Mouse (Mus musculus): Measurements from ENCODE around the gene Rere.
A peak's percentile ranks its signal among the peaks of the same experiment; 100 is the strongest.
"Not testable (repeated sequence)": the region's sequence is repeated elsewhere in the genome, so short reads cannot be mapped to it uniquely, and the experiment has no call there.

The Rere gene

DNA sequence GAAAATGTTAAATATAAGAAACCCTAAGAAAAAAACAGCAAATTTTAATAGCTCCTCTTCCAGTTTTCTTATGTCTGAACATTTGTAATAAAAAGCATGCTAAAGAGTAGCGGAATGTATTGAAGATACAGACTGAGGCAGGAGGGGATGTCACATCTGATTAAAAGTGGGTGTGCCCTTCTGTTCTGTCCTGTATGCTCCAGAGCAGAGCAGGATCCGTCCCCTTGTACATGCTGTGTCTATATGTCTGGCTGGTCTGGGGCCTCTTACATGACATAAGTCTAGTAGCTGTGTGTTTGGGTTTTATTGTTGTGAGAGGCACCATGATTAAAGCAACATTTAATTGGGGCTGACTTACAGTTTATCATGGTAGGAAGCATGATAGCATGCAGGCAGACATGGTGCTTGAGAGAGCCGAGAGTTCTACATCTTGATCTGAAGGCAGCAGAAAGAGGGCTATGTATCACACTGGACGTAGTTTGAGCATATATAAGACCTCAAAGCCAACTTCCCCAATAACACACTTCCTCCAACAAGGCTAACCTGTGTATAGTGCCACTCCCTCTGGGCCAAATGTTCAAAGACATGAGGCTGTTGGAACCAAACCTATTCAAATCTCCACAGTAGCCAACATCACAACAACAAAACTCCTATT, 189.4 kb downstream of the Rere start:
- no peak for DNase-seq

DNA sequence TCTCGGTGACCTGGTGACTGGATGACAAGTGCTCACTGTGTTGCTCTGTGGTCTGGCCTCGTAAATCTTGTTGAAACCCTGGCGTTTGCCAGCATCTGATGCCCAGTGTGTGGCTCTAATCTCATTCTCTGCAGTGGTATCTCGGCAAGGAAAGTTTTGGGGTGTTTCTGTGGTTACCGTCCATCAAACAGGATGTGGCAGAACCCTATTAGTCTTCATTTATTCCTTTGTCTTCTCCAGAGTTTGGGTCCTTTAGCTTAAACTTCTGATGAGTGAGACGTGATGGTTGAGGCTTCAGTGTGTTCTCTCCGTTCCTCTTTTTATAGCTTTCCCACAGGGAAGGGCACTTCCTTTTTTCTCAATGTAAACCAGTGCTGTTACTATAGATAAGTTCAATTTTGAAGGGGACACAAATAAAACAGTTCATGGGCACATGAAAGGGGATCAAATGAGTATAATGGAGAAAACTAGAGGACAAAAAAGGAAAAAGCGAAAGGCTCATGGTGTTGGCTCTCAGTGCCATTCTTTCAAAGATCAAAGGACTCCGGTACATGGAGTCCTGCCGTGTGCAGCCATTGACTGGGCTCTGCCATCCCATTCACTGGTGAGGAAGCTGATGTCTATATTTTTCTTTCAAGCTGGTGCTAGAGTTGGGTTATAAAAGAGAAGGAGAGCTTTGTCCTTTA, 191.4 kb downstream of the Rere start:
- DNase-seq, result no peak

DNA sequence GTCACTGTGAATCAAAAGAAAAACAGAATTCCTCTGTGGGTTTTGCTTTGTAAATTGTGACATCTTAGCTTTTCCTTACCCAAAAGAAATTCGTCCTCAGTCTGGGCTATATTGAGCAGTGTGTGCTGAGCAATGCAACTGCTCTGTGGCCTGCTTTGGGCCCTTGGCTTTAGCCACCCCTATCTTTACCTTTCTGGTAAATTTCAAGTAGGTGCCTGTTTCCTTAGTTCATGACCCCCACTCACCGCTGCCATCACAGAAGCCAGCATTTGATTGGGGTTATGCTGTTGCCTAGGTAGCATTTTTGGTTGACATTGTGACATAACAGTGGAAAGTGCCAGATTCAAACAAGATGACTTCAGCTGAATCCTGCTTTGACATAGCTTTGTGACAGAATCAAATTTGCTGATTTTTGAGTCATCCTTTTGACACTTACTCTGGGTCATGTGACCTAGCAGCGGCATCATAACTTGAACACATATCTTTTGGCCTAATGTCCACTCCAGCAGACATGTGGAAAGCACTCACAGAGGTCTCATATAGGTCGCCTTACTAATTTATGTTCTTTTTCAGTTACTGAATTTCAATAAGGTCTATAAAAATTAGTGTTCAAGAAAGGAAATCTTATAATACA, 192.1 kb downstream of the Rere start:
- DNase-seq, result no peak

DNA sequence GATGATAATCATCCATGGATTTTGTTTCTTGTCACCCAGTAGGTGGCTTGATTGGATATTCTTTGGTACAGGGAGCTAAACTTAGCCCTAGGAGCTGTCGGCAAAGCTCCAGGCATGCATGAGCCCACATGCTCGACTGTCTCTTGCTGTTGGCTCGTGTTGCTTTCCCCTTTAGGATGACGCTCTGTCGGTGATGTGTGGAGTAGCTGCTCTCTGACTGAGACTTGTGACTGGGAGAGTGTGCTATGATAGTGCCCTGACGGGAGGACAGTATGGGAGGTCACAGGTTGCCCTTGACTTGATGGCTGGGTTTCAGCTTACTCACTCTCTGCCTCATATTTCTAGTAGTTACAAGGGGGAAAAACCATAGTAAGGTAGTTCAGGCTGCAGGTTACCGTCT, 192.6 kb downstream of the Rere start:
- no peak for DNase-seq

DNA sequence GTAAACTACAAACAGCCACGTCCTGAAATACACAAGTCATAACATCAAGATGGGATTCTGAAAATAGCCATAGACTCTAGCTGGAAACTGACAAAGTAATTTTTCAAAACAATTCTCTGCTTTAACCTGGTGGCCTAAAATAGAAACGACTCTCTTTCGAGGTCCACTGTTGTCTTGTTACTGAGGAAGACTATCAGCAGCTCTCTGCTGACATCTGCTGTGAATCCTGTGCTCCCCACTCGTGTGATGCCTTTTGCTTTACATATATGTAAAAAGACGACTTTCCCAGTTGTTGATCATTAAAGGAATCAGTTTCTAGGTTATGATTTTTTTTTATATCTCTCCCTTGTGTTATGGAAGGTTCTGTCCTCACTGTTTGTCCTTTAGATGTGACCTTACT, 194.8 kb downstream of the Rere start:
- no peak for DNase-seq

DNA sequence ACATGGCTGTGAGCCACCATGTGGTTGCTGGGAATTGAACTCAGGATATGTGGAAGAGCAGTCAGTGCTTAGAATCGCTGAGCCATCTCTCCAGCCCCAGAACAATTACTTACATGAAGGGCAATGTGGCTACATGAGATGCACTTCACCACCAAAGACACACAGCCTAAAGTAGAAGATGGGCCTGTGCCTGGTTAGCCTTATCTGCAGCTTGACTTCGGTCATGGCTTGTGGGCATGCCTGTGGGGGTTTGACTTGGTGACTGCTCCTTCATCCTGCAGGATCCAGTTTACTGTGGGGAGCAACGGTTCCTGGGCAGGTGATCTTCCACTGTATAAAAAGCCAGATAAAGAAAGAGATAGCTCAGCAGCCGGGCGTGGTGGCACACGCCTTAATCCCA, 196.6 kb downstream of the Rere start:
- no peak for DNase-seq

DNA sequence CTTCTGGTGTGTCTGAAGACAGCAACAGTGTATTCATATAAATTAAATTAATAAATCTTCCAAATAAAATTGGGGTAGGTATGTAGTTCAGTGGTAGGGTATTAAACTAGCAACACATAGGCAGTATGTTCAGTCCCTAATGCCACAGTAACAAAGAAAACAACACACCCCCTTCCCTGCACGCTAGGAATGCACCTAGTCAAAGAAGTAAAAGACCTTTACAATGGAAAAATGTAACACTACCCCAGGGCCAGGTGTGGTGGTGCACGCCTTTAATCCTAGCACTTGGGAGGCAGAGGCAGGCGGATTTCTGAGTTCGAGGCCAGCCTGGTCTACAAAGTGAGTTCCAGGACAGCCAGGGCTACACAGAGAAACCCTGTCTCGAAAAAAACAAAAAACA, 201.6 kb downstream of the Rere start:
- DNase-seq, result not testable (repeated sequence)

DNA sequence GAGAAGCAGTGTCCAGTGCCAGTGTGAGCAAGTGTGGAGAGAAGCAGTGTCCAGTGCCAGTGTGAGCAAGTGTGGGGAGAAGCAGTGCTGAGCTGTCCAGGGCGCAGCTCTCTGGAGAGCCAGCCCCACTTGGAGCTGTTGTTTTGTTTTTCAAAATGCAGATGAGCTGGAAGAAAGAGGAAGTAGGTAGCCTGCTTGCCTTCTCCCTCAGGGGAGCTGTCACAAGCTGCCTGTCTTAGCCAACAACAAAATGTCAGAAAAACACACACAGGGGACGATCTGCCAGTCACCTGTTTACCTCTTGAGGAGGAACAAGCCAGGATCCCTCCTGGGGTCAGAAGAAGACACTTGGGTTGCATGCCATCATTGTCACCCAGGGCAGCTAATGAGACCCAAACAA, 204.7 kb downstream of the Rere start:
- DNase-seq, result no peak

DNA sequence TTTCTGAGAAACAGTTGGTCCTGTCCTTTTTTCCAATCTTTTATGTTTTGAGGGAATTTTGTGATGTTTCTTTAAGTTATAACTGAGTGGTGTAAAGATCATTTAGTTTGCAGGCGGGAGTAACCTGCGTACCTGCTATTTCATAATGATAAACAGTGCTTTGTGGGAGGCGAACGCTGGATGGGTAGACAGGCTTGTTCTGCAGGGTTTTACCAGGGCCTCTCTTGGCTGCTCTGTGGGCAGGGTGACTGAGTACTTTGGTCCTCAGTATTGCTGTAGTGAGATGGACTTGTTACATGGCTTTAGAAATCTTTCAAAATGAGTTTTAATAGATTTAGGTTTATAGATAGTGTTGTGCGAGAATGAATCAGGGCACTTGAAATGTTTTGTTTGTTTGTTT, 205.7 kb downstream of the Rere start:
- DNase-seq, result no peak

DNA sequence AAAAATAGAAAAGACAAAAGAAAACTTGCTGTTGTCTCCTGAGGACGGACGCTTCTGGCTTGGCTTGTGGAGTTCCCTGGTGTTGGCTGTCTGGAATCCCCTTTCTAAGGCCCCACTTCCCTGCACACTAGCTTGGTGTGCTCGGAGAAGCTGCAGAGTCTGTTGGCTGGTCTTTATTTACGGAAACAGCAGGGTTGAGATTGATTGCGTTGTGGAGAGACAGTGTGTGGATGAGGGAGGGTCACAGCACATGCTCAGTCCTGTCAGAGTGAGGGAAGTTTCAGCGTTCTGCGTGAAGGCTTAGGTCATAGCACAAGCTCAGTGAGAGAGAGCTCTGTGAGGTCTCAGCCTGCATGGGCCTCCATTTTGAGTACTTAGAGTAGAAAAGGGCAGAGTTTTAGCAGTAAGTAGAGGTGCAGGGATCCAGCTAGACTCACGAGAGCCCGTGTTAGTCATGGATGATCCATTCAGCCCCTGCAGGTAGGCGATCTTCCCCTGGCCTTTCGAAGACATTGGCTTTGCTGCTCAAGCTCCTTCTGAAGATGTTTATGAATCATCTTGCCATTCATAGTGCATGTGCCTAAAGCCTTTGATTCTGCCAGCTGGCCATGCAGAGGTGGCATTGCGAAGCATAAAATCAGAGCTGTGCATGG, 206.8 kb downstream of the Rere start:
- DNase-seq, result peak; percentile 81 to 87

DNA sequence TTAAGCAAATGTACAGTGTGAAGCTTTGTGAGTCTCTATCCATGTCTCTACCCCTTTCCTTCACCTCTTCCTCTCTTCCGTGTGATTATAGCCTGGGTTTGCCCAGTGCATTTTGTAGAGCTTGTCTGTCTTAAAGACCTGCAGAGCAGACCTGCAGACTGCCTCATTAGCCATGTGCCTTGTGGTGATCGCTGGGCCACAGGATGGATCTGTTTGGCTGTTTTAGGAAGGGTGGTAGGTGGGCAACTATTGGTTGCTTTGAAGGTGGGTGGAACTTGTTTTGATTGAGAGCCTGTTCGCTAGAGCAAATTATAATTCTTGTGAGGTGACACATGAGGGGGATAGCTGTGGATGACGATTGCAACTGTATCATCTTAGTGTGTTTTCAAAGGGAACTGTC, 207.3 kb downstream of the Rere start:
- DNase-seq, result no peak

DNA sequence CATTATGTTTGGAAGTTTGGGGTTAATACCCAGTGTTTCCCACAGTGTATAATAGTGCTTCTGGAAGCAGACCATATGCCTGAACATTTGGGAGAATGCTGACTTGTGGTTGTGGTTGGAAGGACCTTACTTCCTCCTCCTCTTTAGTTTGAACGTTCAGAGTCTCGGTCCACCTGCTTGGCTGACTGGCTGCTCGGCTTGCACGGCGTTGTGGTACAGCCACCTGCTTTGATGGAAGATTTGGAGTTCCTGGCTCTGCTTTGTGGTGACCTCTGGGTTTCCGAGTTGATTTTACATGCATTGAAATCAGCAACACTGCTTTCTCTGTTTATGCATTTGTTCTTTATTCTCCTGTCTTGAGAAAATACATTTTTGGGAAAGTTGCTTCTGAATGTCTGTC, 208.6 kb downstream of the Rere start:
- DNase-seq, result no peak

DNA sequence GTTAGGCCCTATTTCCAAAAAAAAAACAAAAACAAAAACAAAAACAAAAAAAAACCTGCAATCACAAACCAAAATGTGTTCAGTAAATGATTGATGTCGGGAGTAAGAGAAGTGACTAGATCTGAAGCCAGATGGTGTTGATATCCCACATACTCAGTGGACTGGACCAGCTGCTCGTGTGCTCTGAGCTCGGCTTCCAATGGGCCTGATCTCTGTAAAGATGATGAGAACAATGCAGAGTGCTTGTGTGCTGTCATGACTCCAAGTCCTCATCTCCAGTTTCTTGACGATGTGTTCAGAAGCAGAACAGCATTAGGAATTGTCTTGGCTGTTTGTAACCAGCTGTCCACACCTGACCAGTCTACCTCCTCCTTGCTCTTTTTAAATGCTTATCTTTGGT, 210.3 kb downstream of the Rere start:
- no peak for DNase-seq

DNA sequence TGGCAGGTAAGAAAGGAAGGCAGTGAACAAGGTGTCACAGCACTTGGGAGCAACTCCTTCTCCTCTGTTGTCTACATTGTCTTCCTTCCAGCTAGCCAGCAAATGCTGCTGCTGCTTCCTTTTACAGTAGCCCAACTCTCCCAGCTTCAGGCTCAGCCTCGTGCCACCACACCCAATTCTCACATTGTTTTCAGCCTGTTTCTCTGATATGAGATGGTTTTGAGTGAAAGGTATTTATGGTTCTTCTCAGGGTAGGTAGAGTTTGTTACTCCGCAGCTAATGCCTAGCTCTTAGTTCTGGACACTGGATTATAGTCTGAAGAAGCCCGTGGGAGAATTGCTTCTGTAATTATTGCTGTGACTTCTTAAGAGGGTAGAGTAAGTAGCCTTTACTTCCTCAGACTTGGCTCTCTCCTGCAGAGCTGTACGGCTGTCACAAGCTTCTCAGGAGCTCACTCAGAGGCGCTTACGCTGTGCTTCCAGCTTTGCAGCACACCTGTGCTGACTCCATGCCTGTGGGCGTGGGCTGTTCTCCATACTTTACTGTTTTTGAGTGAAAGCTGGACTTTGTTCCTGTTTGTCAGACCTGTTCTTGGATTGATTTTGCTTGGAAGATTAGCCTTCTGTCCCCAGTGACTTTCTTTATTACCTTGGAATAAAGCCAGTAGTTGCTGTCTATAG, 212.0 kb downstream of the Rere start:
- peak in 1 of 2 experiments; percentile 18 for DNase-seq

DNA sequence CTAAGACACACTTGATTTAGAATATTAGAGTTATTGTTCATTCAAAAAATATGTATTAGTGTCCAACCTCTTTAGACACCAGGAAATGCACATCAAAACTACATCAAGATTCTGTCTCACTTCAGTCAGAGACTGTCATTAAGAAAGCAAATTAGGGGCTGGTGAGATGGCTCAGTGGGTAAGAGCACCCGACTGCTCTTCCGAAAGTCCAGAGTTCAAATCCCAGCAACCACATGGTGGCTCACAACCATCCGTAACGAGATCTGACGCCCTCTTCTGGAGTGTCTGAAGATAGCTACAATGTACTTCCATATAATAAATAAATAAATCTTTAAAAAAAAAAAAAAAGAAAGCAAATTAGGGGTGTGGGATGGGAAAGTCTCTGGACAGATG, 212.5 kb downstream of the Rere start:
- DNase-seq, result not testable (repeated sequence)

DNA sequence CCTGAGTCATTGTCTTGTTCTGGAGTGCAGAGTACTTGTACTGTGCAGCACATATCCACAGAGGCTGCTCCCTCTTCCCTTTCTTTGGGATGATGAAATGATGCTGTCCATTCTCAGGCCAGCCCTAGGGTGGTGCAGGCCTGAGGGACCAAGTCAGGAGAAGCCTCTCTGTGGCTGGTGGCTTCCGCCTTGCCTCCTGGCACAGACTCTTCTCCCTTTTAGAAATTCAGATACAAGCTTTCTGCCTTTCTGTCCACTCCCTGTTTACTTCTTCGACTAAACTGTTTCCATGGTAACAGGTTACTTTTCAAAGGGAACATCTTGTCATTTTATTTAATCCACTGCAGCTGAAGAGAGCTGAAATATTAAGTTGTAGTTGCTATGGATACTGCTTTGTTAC, 214.1 kb downstream of the Rere start:
- DNase-seq, result no peak

DNA sequence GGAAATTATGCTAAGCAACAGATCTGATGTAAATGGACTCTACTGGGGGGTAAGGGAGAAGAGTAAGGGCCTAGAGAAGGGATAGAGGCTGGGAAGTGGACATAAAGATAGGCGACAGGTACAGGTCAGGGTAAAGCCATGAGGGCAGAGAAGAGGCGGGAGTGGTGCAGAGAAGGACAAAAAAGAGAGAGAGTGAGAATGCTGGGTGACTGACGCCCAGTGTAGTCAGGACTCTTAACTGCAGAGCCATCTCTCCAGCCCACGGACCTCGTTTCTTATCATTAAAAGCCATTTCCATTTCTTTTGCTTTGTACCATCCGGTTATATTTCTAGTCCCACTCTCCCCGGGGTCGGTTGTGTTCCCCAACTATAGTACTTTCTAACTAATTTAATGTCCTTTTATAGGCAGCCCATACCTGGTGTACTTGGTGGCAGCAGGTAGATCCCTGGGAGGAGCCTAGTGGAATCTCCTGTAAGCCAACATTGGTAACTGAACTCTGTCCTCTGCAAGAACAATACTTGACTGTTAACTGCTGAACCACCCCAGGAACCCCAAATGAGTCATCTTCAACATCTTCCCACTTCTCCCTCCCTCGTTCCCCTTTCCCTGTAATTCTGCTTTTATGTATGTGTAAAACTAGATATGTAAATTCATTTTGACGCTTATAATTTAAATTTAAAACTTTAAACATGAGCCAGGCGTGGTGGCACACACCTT, 223.0 kb downstream of the Rere start:
- no peak for DNase-seq

DNA sequence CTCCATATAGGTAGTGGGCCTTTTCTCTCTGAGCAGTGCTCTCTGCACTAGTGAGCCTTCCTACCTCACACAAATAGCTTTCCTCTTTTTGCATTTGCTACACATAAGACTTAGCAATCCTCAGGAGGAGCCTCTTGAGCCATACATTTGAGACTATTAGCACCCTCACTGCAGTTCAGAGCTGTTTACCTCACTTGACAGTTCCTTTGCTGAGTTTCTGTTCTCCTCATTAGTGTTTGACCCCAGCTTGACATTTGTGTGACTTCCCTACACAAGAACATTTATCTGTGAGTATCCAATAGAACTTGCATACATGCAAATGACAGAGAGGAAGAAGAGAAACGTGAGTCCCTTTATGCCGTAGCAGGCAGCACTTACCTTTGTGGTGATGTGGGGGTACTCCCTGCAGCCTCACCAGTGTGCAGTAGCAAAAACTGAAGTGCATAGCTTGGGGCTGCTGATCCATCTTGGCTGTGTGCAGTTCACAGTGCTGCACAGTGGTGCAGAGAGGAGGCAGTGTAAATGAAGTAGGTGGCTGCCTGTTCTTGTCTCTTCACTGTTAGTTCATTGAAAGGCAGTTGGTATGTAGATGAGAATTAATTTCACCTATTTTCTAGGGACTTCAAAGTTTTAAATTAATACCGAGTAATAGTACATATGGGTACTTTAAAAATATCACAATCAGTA, 227.7 kb downstream of the Rere start:
- no peak for DNase-seq

DNA sequence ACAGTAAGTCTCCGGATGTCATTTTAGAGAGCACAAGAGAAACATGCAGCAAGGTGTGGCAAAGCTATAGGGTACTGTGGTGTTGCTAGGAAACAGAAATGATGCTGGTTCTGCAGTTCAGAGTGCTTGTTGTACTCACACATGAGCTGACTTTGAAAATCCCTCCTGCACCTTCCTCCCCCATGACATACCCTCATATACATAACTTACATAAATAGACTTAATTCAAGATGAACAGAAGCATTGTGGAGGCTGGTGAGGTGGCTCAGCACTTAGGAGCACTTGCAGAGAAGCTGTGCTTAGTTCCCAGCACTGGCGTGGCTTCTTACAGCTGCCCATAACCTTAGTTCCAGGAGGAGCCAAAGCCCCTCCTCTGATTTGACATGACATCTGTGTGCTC, 228.6 kb downstream of the Rere start:
- no peak for DNase-seq

DNA sequence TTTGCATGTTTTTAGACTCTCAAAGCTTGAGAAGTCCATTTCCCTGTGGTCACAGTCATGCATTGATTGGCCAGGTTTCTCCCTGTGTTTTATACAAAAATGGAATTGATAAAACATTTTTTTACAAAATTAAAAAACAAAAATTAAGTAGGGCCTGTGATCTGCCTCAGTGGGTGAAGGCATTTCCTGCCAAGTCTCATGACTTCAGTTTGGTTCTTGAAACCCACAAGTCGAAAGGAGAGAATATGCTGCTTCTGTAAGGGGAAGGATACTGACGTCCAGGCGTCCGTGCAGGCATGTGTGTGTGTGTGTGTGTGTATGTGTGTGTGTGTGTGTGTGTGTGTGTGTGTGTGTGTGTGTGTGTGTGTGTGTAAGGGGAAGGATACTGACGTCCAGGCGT, 231.9 kb downstream of the Rere start:
- not testable (repeated sequence) for DNase-seq

DNA sequence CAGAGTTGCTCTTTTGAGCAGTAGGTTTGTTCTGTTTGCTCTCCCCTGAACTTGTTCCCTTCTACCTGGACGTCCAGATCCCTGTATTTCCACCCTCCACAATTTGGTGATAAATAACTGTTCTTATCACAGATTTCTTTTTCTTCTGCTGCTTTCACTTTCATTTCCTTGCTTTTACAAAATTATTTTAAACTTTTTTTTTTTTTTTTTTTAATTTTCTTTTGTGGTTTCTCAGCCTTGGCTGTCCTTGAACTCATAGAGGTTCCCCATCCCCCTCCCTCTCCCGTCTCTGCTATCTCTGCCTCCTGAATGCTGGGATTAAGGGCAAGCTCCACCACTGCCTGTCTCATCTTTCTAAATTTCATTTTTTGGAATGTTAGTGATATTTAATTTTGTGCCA, 234.8 kb downstream of the Rere start:
- no peak for DNase-seq

DNA sequence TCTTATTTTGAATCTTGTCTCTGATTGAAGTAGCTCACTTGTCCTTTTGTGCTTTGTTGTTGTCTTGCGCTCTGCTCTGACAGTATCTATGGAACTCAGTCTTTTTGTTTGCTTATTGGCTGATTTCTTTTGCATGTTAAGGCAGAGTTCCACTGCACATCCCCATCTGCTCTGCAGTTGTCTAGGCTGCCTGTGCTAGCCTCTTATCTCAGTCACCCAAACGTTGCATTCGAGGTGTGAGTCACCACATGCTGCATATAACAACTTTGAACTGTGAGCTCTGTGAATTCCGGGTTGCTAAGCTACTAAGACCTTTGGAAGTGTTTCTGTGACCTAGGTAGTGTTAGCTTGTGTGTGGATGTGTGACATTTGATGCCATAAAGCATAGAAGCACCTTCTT, 235.9 kb downstream of the Rere start:
- no peak for DNase-seq

Measured in kidney, postnatal 4 days (tissue).